Mouse (Mus musculus) gastrocnemius, postnatal 14 days (tissue): Measurements from ENCODE around the gene Tmem132c. TPM values are rescaled to one million over a fixed set of nuclear protein-coding genes. Genes with fewer than 3 reads are reported as not detected.

Experiments used
- DNase-seq: peaks from one replicate; pipeline ENCODE4 v3.0.0; 2021; ENCODE audit warnings: mixed read lengths
- intact Hi-C: fragments of 180-260 bp; cut with DNase I; formaldehyde crosslinking; loops from one replicate; pipeline ENCODE4 v1.15.1; 2025; ENCODE audit warnings: low total_unique reads
- long read RNA-seq, 2 experiments: library from polyadenylated mRNA; stranded (forward); transcript quantifications; one replicate each; pipeline ENCODE4 v2.0.0; 2021
- total RNA-seq, 2 experiments: library from RNA; stranded (reverse); gene quantifications; 2 replicates each; pipeline ENCODE4 v1.2.3; 2021

The Tmem132c gene
- under 1 TPM; 0.11 to 0.43 TPM for total RNA-seq
- long read RNA-seq, experiment 1: 0 reads
- long read RNA-seq, experiment 2: 0 reads

DNA sequence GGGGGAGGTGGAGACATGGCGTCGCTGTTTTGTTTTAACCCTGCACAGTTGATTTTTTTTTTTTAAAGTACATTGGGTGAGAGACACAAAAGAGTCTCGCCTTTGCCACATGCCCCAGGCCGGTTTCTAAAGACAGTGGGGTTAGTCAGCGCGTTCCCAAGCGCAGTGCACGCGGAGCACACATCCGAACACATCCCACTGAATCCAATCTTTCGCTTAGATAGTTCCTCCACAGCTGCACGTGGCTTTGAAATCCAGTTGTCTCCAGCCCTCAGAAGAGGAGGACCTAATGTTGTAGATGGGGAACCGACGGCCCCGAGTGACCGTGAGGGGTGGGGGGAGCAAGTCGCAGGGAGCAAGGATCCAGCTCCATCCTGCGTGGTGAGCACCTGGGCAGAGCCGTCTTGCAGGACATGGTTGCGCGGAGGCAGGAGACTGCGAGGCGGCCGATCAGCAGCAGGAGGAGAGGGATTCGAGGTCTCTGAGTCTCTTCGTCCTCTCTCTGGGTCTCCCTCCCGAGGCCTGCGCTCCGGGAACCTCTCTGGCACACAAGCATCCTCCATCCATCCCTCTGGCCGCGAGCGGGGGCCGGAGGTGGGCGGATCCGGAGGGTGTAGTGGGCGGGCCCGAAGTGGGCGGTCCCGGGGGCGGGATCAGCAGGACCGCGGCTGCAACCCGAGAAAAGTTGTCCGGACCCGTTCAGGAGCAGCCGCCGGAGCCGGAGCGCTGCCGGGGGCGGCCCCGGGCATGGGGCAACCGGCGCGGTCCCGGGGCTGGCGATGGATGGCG lies at the start of gene Tmem132c:
Tmem132c (plus strand) TSS at position 673 of the 789 bp plus-strand sequence.
- intact Hi-C loops: no loop called here

DNA sequence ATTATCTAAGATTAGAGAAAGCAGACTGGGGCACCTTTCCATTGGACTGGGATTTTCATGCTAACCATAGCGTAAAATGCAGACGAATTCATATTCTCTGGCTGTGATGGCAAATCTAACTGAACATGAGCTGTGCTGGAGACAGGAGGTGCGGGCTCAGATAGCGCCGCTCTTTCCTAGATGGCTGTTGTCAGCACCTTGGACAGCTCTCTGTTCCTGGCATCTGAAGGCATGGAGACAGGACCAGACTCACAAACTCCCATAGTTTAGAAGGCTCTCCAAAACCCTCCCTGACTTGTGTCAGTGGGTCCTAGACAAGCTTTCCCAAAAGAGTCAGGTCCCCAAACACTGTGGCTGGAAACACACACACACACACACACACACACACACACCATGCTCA lies 49.7 kb upstream of the Tmem132c start:
- DNase-seq: peak; percentile 12
- intact Hi-C loops: no loop called here

More for the DNA sequence above, at the start of gene Tmem132c:
- peak; percentile 69 for DNase-seq

DNA sequence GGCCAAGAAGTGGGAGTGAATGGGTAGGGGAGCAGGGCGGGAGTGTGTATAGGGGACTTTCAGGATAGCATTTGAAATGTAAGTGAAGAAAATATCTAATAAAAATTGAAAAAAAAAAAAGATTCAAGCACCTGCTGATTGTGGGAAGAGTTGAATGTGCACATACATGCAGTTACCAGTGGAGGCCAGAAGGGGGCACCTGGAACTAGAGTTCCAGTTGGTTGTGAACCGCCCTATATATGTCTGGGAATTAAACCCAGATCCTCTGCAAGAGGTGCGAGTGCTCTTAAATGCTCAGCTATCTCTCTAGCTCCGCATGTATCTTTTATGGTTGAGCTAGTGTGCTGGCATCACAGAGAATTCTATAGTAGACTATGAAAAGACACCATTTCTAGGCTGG lies 42.8 kb upstream of the Tmem132c start:
- DNase-seq: no peak
- intact Hi-C loops: no loop called here

DNA sequence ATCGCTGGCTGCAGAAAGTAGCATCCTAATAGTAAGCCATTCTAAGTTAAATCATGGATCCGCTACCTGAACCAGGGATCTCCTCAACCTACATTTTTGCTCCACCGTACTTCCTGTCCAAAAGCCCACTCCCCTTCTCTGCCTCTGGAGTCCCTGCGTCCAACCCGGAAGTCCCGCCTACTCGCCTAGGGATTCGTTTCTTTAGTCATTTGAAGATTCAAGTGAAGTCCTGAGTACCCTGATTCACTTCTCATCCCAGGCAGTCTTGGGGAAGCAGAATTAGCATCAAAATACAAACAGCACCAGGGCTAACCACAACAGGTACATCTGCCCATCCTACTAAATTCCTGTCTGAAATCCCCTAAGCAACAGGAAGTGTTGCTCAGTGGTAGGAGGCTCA lies 36.7 kb upstream of the Tmem132c start:
- DNase-seq: no peak
- intact Hi-C loops: no loop called here

DNA sequence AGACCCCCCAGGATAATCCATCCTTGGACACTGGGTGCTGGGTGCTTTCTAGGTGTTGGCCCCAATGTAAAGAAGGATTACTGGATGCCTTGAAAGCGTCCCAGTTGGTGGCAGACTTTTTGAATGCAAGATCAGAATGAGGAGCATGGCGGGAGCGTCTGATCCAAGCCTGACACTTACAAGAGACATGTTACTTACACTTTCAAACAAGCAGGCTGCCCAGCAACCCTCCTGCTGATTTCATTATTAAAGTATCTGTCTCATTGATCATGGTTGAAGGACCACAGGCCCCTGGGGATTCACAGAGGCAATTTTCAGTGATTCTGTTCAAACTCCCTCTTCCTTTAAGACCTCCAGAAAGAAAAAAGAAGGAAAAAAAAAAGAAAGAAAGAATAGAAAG lies 25.2 kb upstream of the Tmem132c start:
- DNase-seq: no peak
- intact Hi-C loops: no loop called here

DNA sequence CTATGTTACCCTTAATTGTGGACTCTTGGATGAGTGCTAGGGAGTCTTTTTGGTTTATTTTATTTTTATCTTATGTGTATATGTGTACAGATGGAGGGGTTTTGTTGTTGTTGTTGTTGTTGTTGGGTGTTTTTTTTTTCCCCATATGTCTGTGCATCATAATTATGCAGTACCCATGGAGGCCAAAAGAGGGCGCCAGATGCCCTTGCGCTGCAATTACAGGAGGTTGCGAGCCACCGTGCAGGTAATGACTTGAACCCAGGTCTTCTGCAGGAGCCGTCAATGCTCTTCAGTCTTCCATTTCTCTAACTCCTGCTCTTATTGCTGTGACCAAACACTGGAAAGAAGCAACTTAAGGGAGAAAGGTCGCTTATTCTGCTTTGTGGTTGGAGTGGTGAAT lies 23.9 kb upstream of the Tmem132c start:
- DNase-seq: no peak
- intact Hi-C loops: no loop called here

DNA sequence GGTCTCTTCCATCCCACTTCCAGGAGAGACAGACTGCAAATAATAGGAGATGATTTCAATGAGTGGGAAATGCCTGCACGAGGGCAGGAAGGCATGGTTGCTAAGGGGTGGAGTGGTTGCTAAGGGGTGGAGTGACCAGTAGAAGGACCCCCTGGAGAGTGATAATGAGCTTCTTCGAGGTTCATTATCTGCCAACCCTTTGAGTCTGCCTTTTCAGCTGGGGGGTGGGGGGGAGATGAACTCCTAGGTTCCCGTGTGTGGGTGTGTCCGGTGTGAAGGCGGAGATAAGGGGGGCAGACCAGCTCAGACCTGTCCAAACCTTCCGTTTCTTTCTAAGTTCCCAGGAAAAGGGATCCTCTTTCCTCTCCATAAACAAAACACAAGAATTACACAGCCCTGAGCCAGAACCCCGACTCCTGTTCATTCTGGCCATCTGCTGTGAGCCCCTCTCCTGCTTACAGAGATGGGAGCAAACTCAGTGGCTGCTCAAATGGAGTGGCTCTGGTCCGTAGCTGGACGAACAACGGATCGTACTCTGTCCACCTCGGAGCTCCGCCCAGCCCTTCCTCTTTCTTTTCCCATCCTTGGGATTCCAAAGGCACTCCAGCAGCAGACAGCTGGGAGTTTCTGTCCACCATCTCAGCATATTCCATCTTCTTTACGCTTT lies 13.5 kb upstream of the Tmem132c start:
- no peak for DNase-seq
- intact Hi-C loops: no loop called here

DNA sequence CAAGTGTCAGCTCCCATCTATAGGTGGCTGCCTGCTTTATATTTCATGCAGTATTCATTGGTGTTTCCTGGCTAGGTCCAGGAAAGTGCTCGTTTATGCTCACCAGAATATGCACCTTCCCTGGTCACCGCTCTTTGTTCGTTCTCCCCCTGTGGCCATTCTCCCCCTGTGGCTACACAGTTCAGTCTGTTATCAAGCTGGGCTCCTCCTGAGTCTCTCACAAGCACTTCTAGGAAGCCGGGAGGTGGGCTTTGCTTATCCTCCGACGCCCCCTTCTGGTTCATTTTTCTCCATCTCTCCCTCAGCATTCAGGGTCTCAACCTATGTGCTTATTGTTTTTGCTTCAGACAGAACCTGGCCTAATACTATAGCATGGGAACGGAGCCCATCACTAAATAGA lies 6.9 kb upstream of the Tmem132c start:
- no peak for DNase-seq
- intact Hi-C loops: loop anchor here (5.0 to 10.0 kb wide), 2 partner anchors 130 to 248 kb away; no protein-coding TSS in a partner anchor

DNA sequence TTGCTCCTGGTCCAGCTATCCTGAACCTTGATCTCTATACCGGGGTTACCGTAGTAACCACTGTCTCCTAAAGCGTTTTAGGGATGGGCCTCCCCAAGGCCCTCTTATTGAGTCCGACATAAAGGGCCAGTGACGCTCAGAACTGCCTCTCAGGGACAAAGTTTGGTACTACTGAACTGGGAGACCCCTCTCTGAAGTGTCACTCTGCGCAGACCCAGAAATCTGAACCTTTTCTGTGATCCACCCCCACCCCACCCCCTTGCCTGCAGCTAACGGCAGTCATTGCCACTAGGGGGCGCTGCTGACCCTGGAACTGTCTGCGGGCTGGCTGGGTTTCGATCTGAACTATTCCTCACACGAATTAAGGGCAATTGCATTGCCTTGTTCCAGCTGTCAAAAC lies 6.4 kb upstream of the Tmem132c start:
- intact Hi-C loops: loop anchor here (5.0 to 10.0 kb wide), 2 partner anchors 130 to 247 kb away; no protein-coding TSS in a partner anchor
- peak; percentile 78 for DNase-seq

DNA sequence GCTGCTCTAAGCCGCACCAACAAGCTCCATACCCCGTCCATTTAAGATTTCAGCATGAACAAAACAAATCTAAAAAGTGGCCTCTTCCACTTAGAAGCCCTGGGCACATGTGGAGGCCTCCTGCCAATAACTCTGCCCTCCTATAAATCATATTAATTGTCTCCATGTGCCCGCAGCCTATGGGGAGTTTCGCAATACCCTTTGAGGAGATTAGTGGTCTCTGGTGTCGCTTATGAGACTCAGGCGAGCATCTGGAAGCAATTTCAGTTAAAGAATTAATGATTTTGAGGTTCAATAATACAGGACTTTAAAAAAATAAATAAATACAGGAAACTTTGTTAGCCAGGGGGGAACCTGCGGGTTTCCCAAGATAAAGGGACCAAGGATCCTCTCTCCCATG lies 1.9 kb upstream of the Tmem132c start:
- no peak for DNase-seq
- intact Hi-C loops: loop anchor here (5.0 to 10.0 kb wide), 2 partner anchors 125 to 243 kb away; no protein-coding TSS in a partner anchor

DNA sequence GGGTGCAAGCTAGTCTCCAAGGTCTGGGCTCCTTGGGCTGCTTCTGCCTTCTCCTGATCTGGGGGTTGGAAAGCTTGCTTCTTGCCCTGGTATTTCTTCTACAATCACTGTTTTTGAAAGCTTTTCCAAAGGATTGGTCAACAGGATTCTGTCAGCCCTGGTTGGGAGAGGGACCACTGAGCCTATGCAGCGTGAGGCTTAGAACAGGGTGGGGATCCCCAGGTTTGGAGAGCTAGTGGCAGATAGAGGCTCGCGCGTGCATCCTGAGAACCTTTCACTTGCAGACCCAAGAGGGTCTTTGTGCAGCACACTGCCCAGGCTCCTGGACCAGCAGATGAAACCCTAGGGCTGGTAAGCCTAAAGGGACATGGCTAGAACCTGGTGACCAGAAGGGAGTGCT lies 962 bp upstream of the Tmem132c start:
- intact Hi-C loops: no loop called here
- DNase-seq: no peak

DNA sequence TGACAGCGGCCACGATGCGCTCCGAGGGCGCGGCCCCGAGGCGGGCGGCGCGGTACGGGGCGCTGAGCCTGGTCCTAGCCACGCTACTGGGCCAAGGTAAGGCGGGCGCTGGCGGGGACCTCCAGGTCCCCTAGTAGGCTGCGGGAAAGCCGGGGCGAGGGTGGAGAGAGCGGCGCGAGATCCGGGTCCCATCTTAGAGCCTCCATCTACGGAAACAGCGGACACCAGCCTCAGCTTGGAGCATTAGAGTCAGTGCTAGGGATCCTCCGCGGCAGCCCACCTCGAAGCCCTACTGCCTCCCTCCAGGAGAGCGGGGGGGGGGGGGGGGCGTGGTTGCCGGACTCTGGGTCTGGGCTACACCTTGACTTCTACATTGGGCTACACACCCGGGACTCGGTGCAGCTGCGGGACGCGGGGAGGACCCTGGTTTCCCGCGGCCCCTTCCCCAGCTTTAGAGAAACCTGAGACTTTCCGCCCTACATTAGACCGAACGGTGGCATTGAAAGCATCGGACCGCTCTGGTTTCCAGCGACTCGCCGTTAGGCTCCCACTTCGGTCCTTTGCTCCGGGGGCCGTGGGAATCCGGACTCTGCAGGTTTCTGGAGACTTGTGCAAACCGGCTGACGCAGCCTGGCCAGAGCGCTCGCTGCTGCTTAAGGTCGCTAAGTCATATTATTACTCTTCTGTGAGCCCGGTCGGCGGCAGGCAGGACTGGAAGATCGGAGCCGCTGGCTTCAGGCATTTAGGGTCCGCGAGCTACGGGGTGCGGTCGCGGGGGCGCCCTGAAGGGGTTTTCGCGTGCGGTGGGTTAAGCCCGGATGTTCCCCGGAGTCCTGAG lies 536 bp downstream of the Tmem132c start:
- DNase-seq: no peak
- intact Hi-C loops: no loop called here

DNA sequence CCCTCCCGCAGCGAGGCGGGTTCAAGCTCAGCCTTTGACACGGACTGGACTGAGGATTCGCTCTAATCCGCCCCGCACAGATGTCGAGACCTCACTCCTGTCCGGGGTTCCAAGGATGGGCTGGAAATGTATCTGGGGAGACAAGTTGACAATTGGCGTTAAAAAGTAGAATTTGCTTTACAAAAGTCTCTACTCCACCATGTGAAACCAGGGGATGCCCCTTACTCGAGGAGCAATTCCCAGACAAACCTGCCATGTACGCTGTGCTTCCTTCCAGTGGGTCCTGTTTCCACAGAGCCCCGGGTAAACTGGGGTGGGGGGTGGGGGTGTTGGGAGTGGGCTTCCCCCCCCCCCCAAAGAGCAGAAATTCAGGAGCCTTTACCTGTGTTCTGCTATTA lies 1.2 kb downstream of the Tmem132c start:
- intact Hi-C loops: no loop called here
- no peak for DNase-seq

DNA sequence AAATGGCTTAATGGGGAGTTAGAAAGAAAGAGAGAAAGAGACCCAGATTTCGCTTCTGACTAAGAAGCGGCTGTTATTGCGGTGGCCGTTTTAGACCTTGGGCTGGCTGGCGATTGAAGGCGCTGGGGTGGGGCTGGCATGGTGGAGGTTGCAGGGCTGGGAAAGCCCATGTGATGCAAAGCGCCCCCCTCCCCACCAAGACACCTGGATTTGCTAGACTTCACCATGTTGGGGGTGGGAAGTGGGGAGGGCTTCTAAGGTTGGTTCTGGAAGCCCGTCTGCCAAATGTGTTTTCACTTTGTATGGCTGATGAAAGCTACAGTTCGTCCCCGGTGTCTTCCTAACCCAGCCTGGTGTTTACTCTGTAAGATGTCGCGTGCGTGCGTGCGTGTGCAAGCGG lies 1.6 kb downstream of the Tmem132c start:
- no peak for DNase-seq
- intact Hi-C loops: no loop called here

DNA sequence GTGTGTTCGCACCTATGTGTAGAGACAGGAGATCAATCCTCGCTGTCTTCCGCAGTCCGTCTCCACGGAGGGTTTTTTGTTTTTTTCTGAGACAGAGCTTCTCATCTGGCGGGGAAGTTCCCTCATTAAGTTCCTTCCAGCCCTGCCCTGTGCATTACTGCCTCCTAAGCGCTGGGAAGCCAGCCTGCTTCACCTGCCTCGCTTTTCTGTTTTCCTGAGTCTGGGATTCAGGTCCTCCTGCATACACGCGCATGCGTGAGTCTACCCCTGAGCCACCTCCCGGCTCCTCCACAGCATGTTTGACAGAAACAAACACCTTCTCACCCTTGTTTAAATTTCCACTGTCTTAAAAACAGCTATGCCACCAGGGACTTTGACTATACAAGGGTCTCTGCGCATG lies 2.0 kb downstream of the Tmem132c start:
- no peak for DNase-seq
- intact Hi-C loops: no loop called here

DNA sequence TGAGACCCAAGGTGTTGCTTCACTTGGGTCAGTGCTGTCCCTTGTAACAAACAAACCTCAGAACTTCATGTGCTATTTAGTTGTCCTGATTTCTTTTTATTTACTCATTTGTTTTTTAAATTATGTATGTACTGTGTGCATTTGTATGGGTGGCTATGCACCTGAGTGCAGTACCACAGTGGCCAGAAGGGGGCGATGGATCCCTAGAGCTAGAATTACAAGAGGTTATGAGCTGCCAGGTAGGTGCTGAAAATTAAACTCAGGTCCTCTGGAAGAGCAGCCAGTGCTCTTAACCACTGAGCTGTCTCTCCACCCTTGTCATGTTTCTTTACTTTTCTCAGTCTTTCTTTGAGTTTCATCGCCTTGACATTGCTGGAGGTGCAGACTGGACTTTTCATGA lies 11.7 kb downstream of the Tmem132c start:
- intact Hi-C loops: no loop called here
- no peak for DNase-seq

DNA sequence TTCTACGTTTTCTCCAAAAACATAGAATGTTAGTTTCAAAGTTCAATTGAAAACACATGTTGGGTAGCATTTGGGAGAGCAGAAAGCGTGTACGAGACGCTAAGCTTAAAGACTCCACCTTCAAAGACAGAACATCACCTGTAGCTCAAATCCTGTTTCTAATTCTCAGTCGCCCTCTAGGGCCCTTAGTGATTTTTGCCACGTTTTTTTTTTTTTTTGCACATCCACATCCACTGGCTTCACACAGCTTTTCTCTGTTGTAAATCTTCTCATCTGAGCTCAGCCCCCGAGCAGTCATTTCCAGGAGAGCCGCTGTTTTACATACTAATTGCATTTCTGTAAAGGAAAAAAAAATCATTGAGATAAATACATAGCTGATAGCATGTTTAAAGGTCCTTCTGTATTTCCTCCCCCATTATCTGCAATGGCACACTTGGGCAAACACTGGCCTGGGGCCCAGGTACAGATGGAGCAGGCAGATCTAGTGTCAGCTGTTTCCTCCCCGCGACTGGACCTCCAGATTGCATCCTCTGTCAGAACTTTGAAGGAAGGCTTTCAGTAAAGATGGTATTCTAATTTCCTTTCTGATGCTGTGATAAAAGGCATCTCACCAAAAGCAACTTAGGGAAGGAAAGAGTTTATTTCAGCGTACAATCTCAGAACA lies 15.5 kb downstream of the Tmem132c start:
- intact Hi-C loops: no loop called here

DNA sequence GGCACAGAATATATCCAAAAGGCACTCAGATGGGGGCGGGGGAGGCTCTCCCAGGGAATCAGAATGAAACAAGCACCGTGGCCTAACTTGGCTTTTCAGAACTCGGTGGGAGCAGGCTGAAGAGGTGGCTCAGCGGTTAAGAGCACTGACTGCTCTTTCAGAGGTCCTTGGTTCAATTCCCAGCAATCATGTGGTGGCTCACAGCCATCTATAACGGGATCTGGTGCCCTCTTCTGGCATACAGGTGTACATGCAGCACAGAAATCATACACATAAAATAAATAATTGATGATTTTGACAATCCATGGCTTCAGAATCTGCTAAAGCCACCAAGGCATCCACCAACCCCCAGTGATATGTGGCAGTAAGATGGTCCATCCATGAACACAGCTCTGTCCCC lies 20.5 kb downstream of the Tmem132c start:
- no peak for DNase-seq
- intact Hi-C loops: no loop called here

More for the DNA sequence above, 15.5 kb downstream of the Tmem132c start:
- no peak for DNase-seq

DNA sequence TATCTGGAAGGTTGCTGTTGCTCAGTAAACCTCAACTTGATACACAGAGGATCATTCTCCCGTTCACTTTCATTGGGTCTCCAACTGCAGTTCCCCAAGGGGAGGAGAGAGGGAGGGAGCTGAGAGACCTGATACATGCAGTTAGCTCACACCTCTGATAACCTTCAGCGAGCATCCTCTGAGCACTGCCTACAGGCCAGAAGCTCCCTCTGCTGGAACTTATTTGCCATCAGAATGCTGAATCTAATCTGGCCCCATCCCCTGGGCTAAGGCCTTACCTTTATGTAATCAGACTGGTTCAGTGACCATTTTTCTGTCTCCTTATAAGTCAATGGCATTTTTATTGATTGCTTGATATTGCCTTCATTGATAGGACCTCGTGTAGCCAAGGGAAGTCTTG lies 29.5 kb downstream of the Tmem132c start:
- intact Hi-C loops: no loop called here
- no peak for DNase-seq

DNA sequence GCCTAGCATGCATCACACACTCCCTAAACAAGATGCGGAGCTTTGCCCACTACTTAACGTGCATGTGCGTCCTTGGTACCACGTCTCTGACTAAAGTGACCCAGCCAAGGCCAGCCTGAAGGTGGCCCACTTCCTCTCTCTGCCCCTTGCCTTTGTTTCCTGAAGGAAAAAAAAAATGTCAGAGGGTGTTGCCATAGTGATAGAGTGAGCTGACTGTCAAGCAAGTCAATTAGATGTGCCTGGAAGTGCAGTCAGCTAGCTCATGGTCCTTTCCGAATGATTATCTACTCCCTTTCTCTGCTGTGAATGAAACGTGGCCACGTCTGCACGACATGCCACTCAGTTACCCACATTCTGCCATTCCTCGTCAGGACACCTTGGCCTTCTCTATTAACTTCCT lies 37.9 kb downstream of the Tmem132c start:
- DNase-seq: no peak
- intact Hi-C loops: no loop called here
